Mouse (Mus musculus): Measurements from ENCODE around the gene Fos. TPM values are rescaled to one million over a fixed set of nuclear protein-coding genes. Genes with fewer than 3 reads are reported as not detected.

The Fos gene
- polyA plus RNA-seq, 1 experiment from 2014 or later = 2.7 TPM

GRCm38 (mm10) chr12:85479190-85479589 lies 5.5 kb downstream of the Fos start:
- WGBS = 50% methylated on average over 3 of the region's 3 CpGs
- Histone ChIP-seq H3K27ac (no peak overlapping the region), H3K4me2 (replicated peaks) (no peak overlapping the region), H3K4me1 (replicated peaks; ENCODE audit: control insufficient read depth, insufficient read depth, low read length) (peaks cover 12% of the 10 kb centered on the region), H3K27me3 (ENCODE audit: control insufficient read depth, insufficient read depth, low read length) (peaks cover 26% of the 10 kb centered on the region), H3K4me3 (replicated peaks; ENCODE audit: low read length) (no peak overlapping the region), H3K9me3 (ENCODE audit: control insufficient read depth, low read length) (no peaks in the 10 kb centered on the region), H3K9ac (no peak overlapping the region), H3K36me3 (replicated peaks; ENCODE audit: control insufficient read depth, insufficient read depth) (no peaks in the 10 kb centered on the region)
- DNase-seq (ENCODE audit: low spot score) = no peak
- no peak for ATAC-seq (ENCODE audit: low FRiP score)

- H3K4me2 ChIP-seq (replicated peaks) = no peak overlapping the region
- H3K27me3 ChIP-seq (ENCODE audit: control insufficient read depth, insufficient read depth, low read length) = no peaks in the 10 kb centered on the region; the same call in 1 of the 2 replicates
- no peak overlapping the region for H3K27ac ChIP-seq
- peaks cover 11% of the 10 kb centered on the region for H3K4me1 ChIP-seq (replicated peaks; ENCODE audit: control insufficient read depth, insufficient read depth, low read length)
- H3K36me3 ChIP-seq (replicated peaks; ENCODE audit: control insufficient read depth, insufficient read depth) = no peaks in the 10 kb centered on the region
- DNase-seq (ENCODE audit: low spot score) (no peak), ATAC-seq (ENCODE audit: low FRiP score) (no peak)
- H3K9me3 ChIP-seq (ENCODE audit: control insufficient read depth, low read length) = no peaks in the 10 kb centered on the region
- H3K9ac ChIP-seq = no peak overlapping the region
- H3K4me3 ChIP-seq (replicated peaks; ENCODE audit: low read length) = no peak overlapping the region
- WGBS = 33% methylated on average over 4 of the region's 4 CpGs
These were observed 9.5 kb downstream of the Fos start for GRCm38 (mm10) chr12:85483155-85483554.

GRCm38 (mm10) chr12:85484655-85485054 lies 11.0 kb downstream of the Fos start:
- 78% methylated on average over 2 of the region's 2 CpGs for WGBS
- no peak overlapping the region for H3K4me3 ChIP-seq (replicated peaks; ENCODE audit: low read length)

GRCm38 (mm10) chr12:85485890-85486765 lies 12.4 kb downstream of the Fos start:
- DNase-seq (ENCODE audit: low spot score) = peak; percentile 96
- Histone ChIP-seq H3K36me3 (replicated peaks; ENCODE audit: control insufficient read depth, insufficient read depth) (no peaks in the 10 kb centered on the region), H3K4me2 (replicated peaks) (peak overlapping the region; percentile 64), H3K4me3 (replicated peaks; ENCODE audit: low read length) (peak overlapping the region; percentile 56), H3K4me1 (replicated peaks; ENCODE audit: control insufficient read depth, insufficient read depth, low read length) (peaks cover 11% of the 10 kb centered on the region), H3K9me3 (ENCODE audit: control insufficient read depth, low read length) (no peaks in the 10 kb centered on the region), H3K9ac (peak overlapping the region; percentile 63), H3K27ac (peak overlapping the region; percentile 78), H3K27me3 (ENCODE audit: control insufficient read depth, insufficient read depth, low read length) (no peaks in the 10 kb centered on the region; the same call in 1 of the 2 replicates)
- 0% methylated on average over 52 of the region's 52 CpGs for WGBS
- peak; percentile 95 for ATAC-seq (ENCODE audit: low FRiP score)

More at GRCm38 (mm10) chr12:85484655-85485054, 11.0 kb downstream of the Fos start:
- Histone ChIP-seq H3K9me3 (ENCODE audit: control insufficient read depth, low read length) (no peaks in the 10 kb centered on the region), H3K4me1 (replicated peaks; ENCODE audit: control insufficient read depth, insufficient read depth, low read length) (peaks cover 11% of the 10 kb centered on the region), H3K36me3 (replicated peaks; ENCODE audit: control insufficient read depth, insufficient read depth) (no peaks in the 10 kb centered on the region), H3K27ac (no peak overlapping the region), H3K4me2 (replicated peaks) (no peak overlapping the region), H3K27me3 (ENCODE audit: control insufficient read depth, insufficient read depth, low read length) (no peaks in the 10 kb centered on the region), H3K9ac (no peak overlapping the region)
- no peak for DNase-seq (ENCODE audit: low spot score)
- no peak for ATAC-seq (ENCODE audit: low FRiP score)

GRCm38 (mm10) chr12:85486766-85487069 lies 13.0 kb downstream of the Fos start:
- Histone ChIP-seq H3K9ac (peak overlapping the region; percentile 63), H3K4me1 (replicated peaks; ENCODE audit: control insufficient read depth, insufficient read depth, low read length) (peaks cover 12% of the 10 kb centered on the region), H3K4me3 (replicated peaks; ENCODE audit: low read length) (peak overlapping the region; percentile 56), H3K9me3 (ENCODE audit: control insufficient read depth, low read length) (no peaks in the 10 kb centered on the region), H3K27ac (no peak overlapping the region; the same call in 1 of the 2 replicates), H3K27me3 (ENCODE audit: control insufficient read depth, insufficient read depth, low read length) (no peaks in the 10 kb centered on the region; the same call in 1 of the 2 replicates), H3K36me3 (replicated peaks; ENCODE audit: control insufficient read depth, insufficient read depth) (no peaks in the 10 kb centered on the region), H3K4me2 (replicated peaks) (peak overlapping the region; percentile 64)
- WGBS = under 1% methylated on average over 20 of the region's 20 CpGs
- DNase-seq (ENCODE audit: low spot score) (peak; percentile 62), ATAC-seq (ENCODE audit: low FRiP score) (0 out of 2 replicates have a peak, but pooled peaks have one; percentile 7)

GRCm38 (mm10) chr12:85487545-85488141 lies 14.0 kb downstream of the Fos start:
- Histone ChIP-seq H3K4me1 (replicated peaks; ENCODE audit: control insufficient read depth, insufficient read depth, low read length) (peaks cover 15% of the 10 kb centered on the region), H3K36me3 (replicated peaks; ENCODE audit: control insufficient read depth, insufficient read depth) (no peaks in the 10 kb centered on the region), H3K27ac (no peak overlapping the region), H3K4me2 (replicated peaks) (peak overlapping the region; percentile 64), H3K27me3 (ENCODE audit: control insufficient read depth, insufficient read depth, low read length) (no peaks in the 10 kb centered on the region; the same call in 1 of the 2 replicates), H3K9ac (0 out of 2 replicates have a peak overlapping the region, but pooled peaks have one; percentile 25), H3K4me3 (replicated peaks; ENCODE audit: low read length) (peak overlapping the region; percentile 12; the same call in 1 of the 2 replicates), H3K9me3 (ENCODE audit: control insufficient read depth, low read length) (no peaks in the 10 kb centered on the region)
- ATAC-seq (ENCODE audit: low FRiP score) (peak; percentile 35), DNase-seq (ENCODE audit: low spot score) (peak; percentile 81)
- WGBS = 3% methylated on average over 12 of the region's 12 CpGs

GRCm38 (mm10) chr12:85489232-85489886 lies 15.7 kb downstream of the Fos start:
- H3K27me3 ChIP-seq (ENCODE audit: control insufficient read depth, insufficient read depth, low read length) = no peaks in the 10 kb centered on the region; the same call in 1 of the 2 replicates
- no peak overlapping the region for H3K4me2 ChIP-seq (replicated peaks)
- peaks cover 15% of the 10 kb centered on the region for H3K4me1 ChIP-seq (replicated peaks; ENCODE audit: control insufficient read depth, insufficient read depth, low read length)
- no peak for DNase-seq (ENCODE audit: low spot score)
- no peak overlapping the region for H3K9ac ChIP-seq
- H3K27ac ChIP-seq = no peak overlapping the region
- H3K4me3 ChIP-seq (replicated peaks; ENCODE audit: low read length) = no peak overlapping the region
- H3K9me3 ChIP-seq (ENCODE audit: control insufficient read depth, low read length) = no peaks in the 10 kb centered on the region
- no peaks in the 10 kb centered on the region for H3K36me3 ChIP-seq (replicated peaks; ENCODE audit: control insufficient read depth, insufficient read depth)
- no peak for ATAC-seq (ENCODE audit: low FRiP score)
- 82% methylated on average over 7 of the region's 7 CpGs for WGBS

- no peak overlapping the region for H3K27ac ChIP-seq
- no peak for DNase-seq (ENCODE audit: low spot score)
- peaks cover 15% of the 10 kb centered on the region for H3K4me1 ChIP-seq (replicated peaks; ENCODE audit: control insufficient read depth, insufficient read depth, low read length)
- H3K36me3 ChIP-seq (replicated peaks; ENCODE audit: control insufficient read depth, insufficient read depth) = no peaks in the 10 kb centered on the region
- 72% methylated on average over 10 of the region's 10 CpGs for WGBS
- H3K4me3 ChIP-seq (replicated peaks; ENCODE audit: low read length) = no peak overlapping the region
- no peaks in the 10 kb centered on the region; the same call in 1 of the 2 replicates for H3K27me3 ChIP-seq (ENCODE audit: control insufficient read depth, insufficient read depth, low read length)
- ATAC-seq (ENCODE audit: low FRiP score) = no peak
- no peak overlapping the region for H3K9ac ChIP-seq
- H3K4me2 ChIP-seq (replicated peaks) = no peak overlapping the region
- H3K9me3 ChIP-seq (ENCODE audit: control insufficient read depth, low read length) = no peaks in the 10 kb centered on the region
These were observed 16.6 kb downstream of the Fos start for GRCm38 (mm10) chr12:85490096-85490820.
